13 mouse cellular contexts compared by ENCODE assay signal in the genomic region with DNA sequence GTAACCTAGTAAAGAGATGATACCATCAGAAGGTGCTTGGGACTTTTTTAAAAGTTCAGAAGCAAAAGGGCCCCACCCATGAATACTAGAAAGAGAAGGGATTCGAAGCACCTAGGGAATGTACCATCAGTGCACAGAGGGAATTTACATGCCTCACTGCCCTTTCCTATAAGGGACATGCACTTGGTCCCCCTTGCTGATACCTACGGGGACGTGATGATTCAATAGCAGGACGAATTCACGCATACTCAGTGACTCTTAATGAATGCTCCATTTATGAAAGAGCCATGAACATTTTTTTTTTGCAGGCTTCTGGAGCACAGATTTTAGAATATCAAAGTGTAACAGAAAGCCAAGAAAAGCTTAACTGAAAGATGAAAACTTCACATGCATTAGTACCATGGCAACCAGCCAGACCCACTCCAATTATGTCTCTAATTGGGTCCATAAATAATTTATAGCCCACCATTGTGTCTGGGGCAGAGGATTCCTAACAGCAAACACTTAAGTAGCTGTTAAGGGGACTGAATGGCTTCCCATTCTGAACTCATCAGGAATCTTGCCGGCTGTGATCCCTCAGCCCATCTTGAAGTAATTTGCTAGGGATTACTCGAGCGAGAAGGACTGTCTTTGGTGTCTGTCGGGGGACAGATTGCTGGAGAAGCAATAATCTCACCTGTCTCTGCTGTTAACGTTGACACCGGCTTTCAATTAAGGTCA. TPM values are rescaled to one million over a fixed set of nuclear protein-coding genes. Genes with fewer than 3 reads are reported as not detected.
DNase-seq lines count a peak whose midpoint lies in the region; ATAC-seq and TF ChIP-seq lines count a peak whose summit lies in the region.
"Had no signal": no experiment of that assay in that cellular context is flagged by ENCODE, and none has a peak within 500 bp of the region (broad histone marks: within the 10 kb centered on the region; RNA-seq: fewer than 3 reads in every experiment).

No protein-coding gene starts in this region.

- peak; percentile 82 for ATAC-seq in forebrain, embryonic 15.5 days (replicated peaks)
- ATAC-seq in limb, embryonic 14.5 days (ENCODE audit: low FRiP score, low read depth) = no peak

- peak overlapping the region; percentile 67 for H3K27ac ChIP-seq in forebrain, embryonic 15.5 days (replicated peaks)
- H3K27ac ChIP-seq in limb, embryonic 14.5 days (replicated peaks; ENCODE audit: low read depth, low read length) = no peak overlapping the region
- H3K27ac ChIP-seq: heart, embryonic 15.5 days; liver, embryonic 14.5 days had no signal

- no peak for TF ChIP-seq POLR2A in limb, embryonic 14.5 days (IDR thresholded peaks at IDR 0.05; ENCODE audit: borderline replicate concordance, extremely low read depth, insufficient read depth, insufficient read length)

- WGBS in forebrain, embryonic 15.5 days = 2% methylated on average over 11 of the region's 11 CpGs
- WGBS in limb, embryonic 14.5 days = 20% methylated on average over 11 of the region's 11 CpGs

- H3K9ac ChIP-seq in forebrain, embryonic 15.5 days (replicated peaks) = no peak overlapping the region
- no peak overlapping the region for H3K9ac ChIP-seq in limb, embryonic 14.5 days (ENCODE audit: low read depth, low read length, severe bottlenecking)
- H3K9ac ChIP-seq: heart, embryonic 15.5 days; liver, embryonic 14.5 days had no signal

- no peak overlapping the region for H3K4me3 ChIP-seq in forebrain, embryonic 15.5 days
- no peak overlapping the region for H3K4me3 ChIP-seq in limb, embryonic 14.5 days (replicated peaks; ENCODE audit: low read length)
- H3K4me3 ChIP-seq: heart, embryonic 15.5 days had no signal

- H3K4me2 ChIP-seq in forebrain, embryonic 15.5 days (replicated peaks) = 0 out of 2 replicates have a peak overlapping the region, but pooled peaks have one; percentile 14
- H3K4me2 ChIP-seq in limb, embryonic 14.5 days (replicated peaks; ENCODE audit: low read depth, low read length, severe bottlenecking) = no peak overlapping the region
- H3K4me2 ChIP-seq: heart, embryonic 15.5 days had no signal

- peak; percentile 15 for DNase-seq in R1 (ENCODE audit: low read depth, low spot score)
- DNase-seq in brain, adult 2 months (ENCODE audit: low read depth, low spot score) = peak; percentile 7
- peak; percentile 43 for DNase-seq in limb, embryonic 14.5 days (ENCODE audit: low spot score)
- no peak for DNase-seq in adrenal gland, adult 8-10 months
- no peak for DNase-seq in cerebellum, adult 11 months
- no peak for DNase-seq in heart, adult 18-20 months
- DNase-seq in right cerebral cortex, adult 18-20 months = no peak
- DNase-seq: adrenal gland, postnatal 14 days; cerebellum, adult 9-10 months had no signal

- H3K27me3 ChIP-seq in forebrain, embryonic 15.5 days = no peaks in the 10 kb centered on the region
- no peaks in the 10 kb centered on the region for H3K27me3 ChIP-seq in limb, embryonic 14.5 days (ENCODE audit: control insufficient read depth, insufficient read depth, low read length)
- H3K27me3 ChIP-seq: heart, embryonic 15.5 days had no signal

- H3K4me1 ChIP-seq in forebrain, embryonic 15.5 days = peaks cover 21% of the 10 kb centered on the region
- H3K4me1 ChIP-seq in limb, embryonic 14.5 days (ENCODE audit: control insufficient read depth, insufficient read depth, low read length) = peaks cover 17% of the 10 kb centered on the region
- H3K4me1 ChIP-seq: heart, embryonic 15.5 days had no signal

- no peaks in the 10 kb centered on the region for H3K36me3 ChIP-seq in forebrain, embryonic 15.5 days
- no peaks in the 10 kb centered on the region for H3K36me3 ChIP-seq in limb, embryonic 14.5 days (ENCODE audit: control insufficient read depth, insufficient read depth, low read length)
- H3K36me3 ChIP-seq: G1E; heart, embryonic 15.5 days had no signal

- H3K9me3 ChIP-seq in forebrain, embryonic 15.5 days = no peaks in the 10 kb centered on the region
- H3K9me3 ChIP-seq in limb, embryonic 14.5 days (ENCODE audit: control insufficient read depth, low read length) = no peaks in the 10 kb centered on the region
- H3K9me3 ChIP-seq: G1E; heart, embryonic 15.5 days had no signal

RNA-seq across cellular contexts. Expression of a gene that starts 59.4 kb away (rescaled TPM):
- 5.0 and 5.1 TPM in 2 replicates for polyA plus RNA-seq in forebrain, embryonic 15.5 days (2015; fragmentation: Nextera tagmentation; extraction: Ambion mirVana)
- polyA plus RNA-seq in limb, embryonic 14.5 days (2012; rRNA removed) = 1.4 and 2.5 TPM in 2 replicates
- polyA plus RNA-seq in limb, embryonic 14.5 days (2014; fragmentation: Nextera tagmentation; extraction: Ambion mirVana) = 3.1 and 4.0 TPM in 2 replicates
- total RNA-seq in adrenal gland, adult 8-10 months (2022) = under 1 TPM in 1 of 4 experiments, not detected in 3; 0.07 TPM
- under 1 TPM; 0.10 to 0.12 TPM for total RNA-seq in heart, adult 18-20 months (2021)
- total RNA-seq: adrenal gland, postnatal 14 days had no signal
- polyA plus RNA-seq: G1E had no signal

Comparison
In these comparisons a context has a peak if more than half of its experiments do, and no peak if none do; other contexts are left out.
1. DNase-seq: peak in R1 (single experiment), brain, adult 2 months (single experiment) and limb, embryonic 14.5 days (single experiment); none in adrenal gland, adult 8-10 months (single experiment), cerebellum, adult 11 months (single experiment), heart, adult 18-20 months (0 of 2) and right cerebral cortex, adult 18-20 months (single experiment).